Mouse (Mus musculus): ENCODE measurements around the gene Sypl. TPM values are rescaled to one million over a fixed set of nuclear protein-coding genes. Genes with fewer than 3 reads are reported as not detected.

Sypl gene
- 0.03 and 0.20 TPM in 2 replicates for polyA plus RNA-seq (2012)

- no peaks in the 10 kb centered on the region for H3K36me3 ChIP-seq (ENCODE audit: control insufficient read depth)
- TF ChIP-seq TAL1 (IDR thresholded peaks at IDR 0.05; ENCODE audit: low read length) (no peak), GATA1 (IDR thresholded peaks at IDR 0.05; ENCODE audit: low read length) (no peak)
- H3K4me1 ChIP-seq (ENCODE audit: control insufficient read depth), result peaks cover 33% of the 10 kb centered on the region
- H3K9me3 ChIP-seq (ENCODE audit: control insufficient read depth, low read length), result no peaks in the 10 kb centered on the region
- peak within 1 kb of the TSS; percentile 91 for H3K4me3 ChIP-seq (replicated peaks)
- no peaks in the 10 kb centered on the region for H3K27me3 ChIP-seq (ENCODE audit: control insufficient read depth)
Measured at GRCm38 (mm10) chr12:32953596-32954215, at the start of gene Sypl. Gene Sypl (plus strand): TSS chr12:32953891.

DNA sequence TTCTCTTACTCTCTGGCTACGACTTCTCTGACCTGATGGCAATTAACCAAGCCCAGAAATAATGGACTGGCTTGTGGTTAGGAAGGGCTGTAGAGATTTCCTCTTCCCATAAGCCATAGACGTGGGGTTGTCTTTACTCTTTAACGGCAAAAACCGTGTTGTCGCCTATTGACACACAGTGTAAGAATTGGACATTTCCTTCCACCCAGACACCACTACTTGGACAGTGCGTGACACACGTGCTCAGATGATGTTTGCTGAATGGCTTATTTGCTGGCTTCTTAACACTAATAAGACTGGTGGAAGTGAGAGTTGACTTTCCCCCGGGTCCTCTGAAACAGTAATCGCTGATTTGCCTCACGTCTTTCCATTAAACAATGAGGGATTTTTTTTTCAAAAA lies 44.0 kb upstream of the Sypl start:
- H3K27me3 ChIP-seq (ENCODE audit: control insufficient read depth), result no peaks in the 10 kb centered on the region; the same call in 1 of the 2 replicates
- no peaks in the 10 kb centered on the region for H3K36me3 ChIP-seq (ENCODE audit: control insufficient read depth)
- TF ChIP-seq TAL1 (IDR thresholded peaks at IDR 0.05; ENCODE audit: low read length), result no peak
- no peak for TF ChIP-seq GATA1 (IDR thresholded peaks at IDR 0.05; ENCODE audit: low read length)
- no peak overlapping the region for H3K4me3 ChIP-seq (replicated peaks)
- no peaks in the 10 kb centered on the region for H3K4me1 ChIP-seq (ENCODE audit: control insufficient read depth)
- no peaks in the 10 kb centered on the region for H3K9me3 ChIP-seq (ENCODE audit: control insufficient read depth, low read length)

DNA sequence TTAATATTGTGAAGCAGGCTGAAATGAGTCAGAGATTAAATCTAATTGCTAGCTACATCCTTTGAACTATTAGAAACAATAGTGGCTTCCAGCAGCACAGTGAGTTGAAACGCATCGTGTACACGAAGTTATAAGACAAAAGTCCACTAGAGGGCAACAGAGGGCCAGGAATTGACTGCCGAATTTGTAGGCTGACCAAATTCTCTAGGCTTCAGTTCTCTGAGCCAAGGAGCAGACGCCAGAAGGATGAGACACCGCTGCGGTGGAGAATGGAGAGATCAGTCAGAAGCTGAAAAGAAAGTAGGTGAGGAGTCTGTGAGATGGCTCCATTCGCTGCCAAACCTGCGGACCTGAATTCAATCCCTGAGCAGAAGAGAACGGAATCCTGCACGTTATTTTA lies 43.6 kb upstream of the Sypl start:
- H3K36me3 ChIP-seq (ENCODE audit: control insufficient read depth), result no peaks in the 10 kb centered on the region
- no peaks in the 10 kb centered on the region for H3K4me1 ChIP-seq (ENCODE audit: control insufficient read depth)
- no peak overlapping the region for H3K4me3 ChIP-seq (replicated peaks)
- TF ChIP-seq TAL1 (IDR thresholded peaks at IDR 0.05; ENCODE audit: low read length) (no peak), GATA1 (IDR thresholded peaks at IDR 0.05; ENCODE audit: low read length) (no peak)
- H3K27me3 ChIP-seq (ENCODE audit: control insufficient read depth), result no peaks in the 10 kb centered on the region; the same call in 1 of the 2 replicates
- H3K9me3 ChIP-seq (ENCODE audit: control insufficient read depth, low read length), result no peaks in the 10 kb centered on the region

DNA sequence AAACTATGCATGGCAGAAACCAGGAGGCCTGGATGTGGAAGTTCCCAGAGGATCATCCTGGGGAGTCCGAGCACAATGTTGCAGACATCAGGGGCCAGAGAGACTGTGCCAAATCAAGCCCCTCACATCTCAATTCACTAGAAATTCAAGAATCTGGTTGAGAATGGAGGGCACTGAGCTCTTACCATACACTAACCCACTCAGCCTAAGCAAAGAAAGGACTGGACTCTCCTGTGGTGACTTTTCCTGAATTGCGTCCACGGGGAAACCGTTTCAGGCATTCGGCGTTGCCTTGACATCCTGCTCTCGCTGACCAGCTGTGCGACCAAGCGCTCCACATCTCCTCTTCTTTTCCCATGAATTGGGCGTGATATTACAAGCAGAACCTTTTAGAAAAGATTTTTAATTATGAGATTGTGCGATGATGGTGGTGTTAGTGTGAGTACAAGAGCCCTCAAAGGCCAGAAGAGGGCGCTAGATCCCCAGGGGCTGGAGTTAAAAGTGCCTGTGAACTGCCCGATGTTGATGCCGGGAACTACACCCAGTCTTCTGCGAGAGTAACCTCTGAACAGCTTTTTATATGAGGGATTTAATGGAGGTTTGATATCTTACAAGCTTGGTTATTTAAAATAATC lies 43.0 kb upstream of the Sypl start:
- Histone ChIP-seq H3K36me3 (ENCODE audit: control insufficient read depth) (no peaks in the 10 kb centered on the region), H3K9me3 (ENCODE audit: control insufficient read depth, low read length) (no peaks in the 10 kb centered on the region), H3K4me1 (ENCODE audit: control insufficient read depth) (no peaks in the 10 kb centered on the region), H3K27me3 (ENCODE audit: control insufficient read depth) (no peaks in the 10 kb centered on the region; the same call in 1 of the 2 replicates), H3K4me3 (replicated peaks) (no peak overlapping the region)
- no peak for TF ChIP-seq GATA1 (IDR thresholded peaks at IDR 0.05; ENCODE audit: low read length)
- TF ChIP-seq TAL1 (IDR thresholded peaks at IDR 0.05; ENCODE audit: low read length), result no peak

DNA sequence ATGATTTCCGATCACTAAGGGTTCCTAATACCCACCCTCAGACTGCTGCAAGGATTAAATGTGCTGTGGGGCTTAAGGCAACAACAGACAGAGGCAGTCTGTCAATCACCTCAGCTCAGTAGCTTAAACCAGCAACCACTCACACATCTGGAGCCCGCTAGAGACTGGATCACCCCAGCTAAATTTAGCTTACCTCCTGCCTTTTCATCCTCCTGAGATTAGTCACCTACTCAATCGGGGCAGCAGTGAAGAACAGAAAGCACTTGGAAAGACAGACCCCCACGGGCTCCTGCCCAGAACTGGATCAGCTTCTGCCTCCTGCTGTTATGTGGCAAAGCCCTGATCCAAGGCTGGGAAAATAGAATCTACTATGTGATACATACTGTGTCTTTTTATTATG lies 42.1 kb upstream of the Sypl start:
- Histone ChIP-seq H3K4me3 (replicated peaks) (no peak overlapping the region), H3K4me1 (ENCODE audit: control insufficient read depth) (no peaks in the 10 kb centered on the region), H3K36me3 (ENCODE audit: control insufficient read depth) (no peaks in the 10 kb centered on the region), H3K27me3 (ENCODE audit: control insufficient read depth) (no peaks in the 10 kb centered on the region; the same call in 1 of the 2 replicates), H3K9me3 (ENCODE audit: control insufficient read depth, low read length) (no peaks in the 10 kb centered on the region)
- no peak for TF ChIP-seq GATA1 (IDR thresholded peaks at IDR 0.05; ENCODE audit: low read length)
- TF ChIP-seq TAL1 (IDR thresholded peaks at IDR 0.05; ENCODE audit: low read length), result no peak

DNA sequence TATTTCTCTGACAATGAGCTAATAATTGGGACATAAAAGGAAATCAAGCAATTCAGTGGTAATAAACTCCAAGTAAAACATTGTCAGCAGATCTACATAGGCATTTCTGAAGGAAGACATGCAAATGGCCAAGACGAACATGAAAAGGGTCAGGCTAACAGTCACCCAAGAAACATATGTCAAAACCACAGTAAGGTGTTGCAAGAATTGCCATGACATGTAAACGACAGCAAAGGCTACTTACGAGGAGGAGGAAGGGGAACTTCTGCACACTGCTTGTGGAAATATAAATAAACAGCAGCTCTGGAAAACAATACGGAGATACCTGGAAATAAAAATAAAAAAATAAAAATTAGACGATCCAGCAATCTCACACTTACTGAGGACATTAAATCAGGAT lies 40.9 kb upstream of the Sypl start:
- no peak for TF ChIP-seq GATA1 (IDR thresholded peaks at IDR 0.05; ENCODE audit: low read length)
- no peak for TF ChIP-seq TAL1 (IDR thresholded peaks at IDR 0.05; ENCODE audit: low read length)
- Histone ChIP-seq H3K36me3 (ENCODE audit: control insufficient read depth) (no peaks in the 10 kb centered on the region), H3K4me3 (replicated peaks) (no peak overlapping the region), H3K27me3 (ENCODE audit: control insufficient read depth) (no peaks in the 10 kb centered on the region; the same call in 1 of the 2 replicates), H3K9me3 (ENCODE audit: control insufficient read depth, low read length) (no peaks in the 10 kb centered on the region), H3K4me1 (ENCODE audit: control insufficient read depth) (no peaks in the 10 kb centered on the region)

- Histone ChIP-seq H3K27me3 (ENCODE audit: control insufficient read depth) (no peaks in the 10 kb centered on the region; the same call in 1 of the 2 replicates), H3K9me3 (ENCODE audit: control insufficient read depth, low read length) (no peaks in the 10 kb centered on the region; the same call in 1 of the 2 replicates), H3K4me3 (replicated peaks) (no peak overlapping the region), H3K4me1 (ENCODE audit: control insufficient read depth) (no peaks in the 10 kb centered on the region; the same call in 1 of the 2 replicates), H3K36me3 (ENCODE audit: control insufficient read depth) (no peaks in the 10 kb centered on the region)
- no peak for TF ChIP-seq TAL1 (IDR thresholded peaks at IDR 0.05; ENCODE audit: low read length)
- TF ChIP-seq GATA1 (IDR thresholded peaks at IDR 0.05; ENCODE audit: low read length), result no peak
Measured at GRCm38 (mm10) chr12:32918683-32919082, 35.0 kb upstream of the Sypl start.

GRCm38 (mm10) chr12:32919091-32919490 lies 34.6 kb upstream of the Sypl start:
- Histone ChIP-seq H3K36me3 (ENCODE audit: control insufficient read depth) (no peaks in the 10 kb centered on the region), H3K27me3 (ENCODE audit: control insufficient read depth) (no peaks in the 10 kb centered on the region; the same call in 1 of the 2 replicates), H3K4me1 (ENCODE audit: control insufficient read depth) (no peaks in the 10 kb centered on the region; the same call in 1 of the 2 replicates), H3K9me3 (ENCODE audit: control insufficient read depth, low read length) (no peaks in the 10 kb centered on the region; the same call in 1 of the 2 replicates), H3K4me3 (replicated peaks) (no peak overlapping the region)
- no peak for TF ChIP-seq GATA1 (IDR thresholded peaks at IDR 0.05; ENCODE audit: low read length)
- no peak for TF ChIP-seq TAL1 (IDR thresholded peaks at IDR 0.05; ENCODE audit: low read length)

- Histone ChIP-seq H3K36me3 (ENCODE audit: control insufficient read depth) (no peaks in the 10 kb centered on the region), H3K27me3 (ENCODE audit: control insufficient read depth) (no peaks in the 10 kb centered on the region)
Measured at GRCm38 (mm10) chr12:32919527-32919926, 34.2 kb upstream of the Sypl start.

More at GRCm38 (mm10) chr12:32919527-32919926, 34.2 kb upstream of the Sypl start:
- Histone ChIP-seq H3K9me3 (ENCODE audit: control insufficient read depth, low read length) (no peaks in the 10 kb centered on the region; the same call in 1 of the 2 replicates), H3K4me1 (ENCODE audit: control insufficient read depth) (no peaks in the 10 kb centered on the region; the same call in 1 of the 2 replicates), H3K4me3 (replicated peaks) (no peak overlapping the region)
- TF ChIP-seq GATA1 (IDR thresholded peaks at IDR 0.05; ENCODE audit: low read length) (no peak), TAL1 (IDR thresholded peaks at IDR 0.05; ENCODE audit: low read length) (no peak)

Measured in erythroblast, embryonic 14.5 days (primary cell).